Mouse (Mus musculus) urinary bladder, adult 18-20 months (tissue): ENCODE measurements around the gene Tfap2a.

Source experiments
- DNase-seq, 2 experiments: peaks; one replicate each; pipeline ENCODE4 v3.0.0; 2022; ENCODE audit warnings: low spot score in 2 of 2, mixed read lengths in 2 of 2

Tfap2a gene

DNA sequence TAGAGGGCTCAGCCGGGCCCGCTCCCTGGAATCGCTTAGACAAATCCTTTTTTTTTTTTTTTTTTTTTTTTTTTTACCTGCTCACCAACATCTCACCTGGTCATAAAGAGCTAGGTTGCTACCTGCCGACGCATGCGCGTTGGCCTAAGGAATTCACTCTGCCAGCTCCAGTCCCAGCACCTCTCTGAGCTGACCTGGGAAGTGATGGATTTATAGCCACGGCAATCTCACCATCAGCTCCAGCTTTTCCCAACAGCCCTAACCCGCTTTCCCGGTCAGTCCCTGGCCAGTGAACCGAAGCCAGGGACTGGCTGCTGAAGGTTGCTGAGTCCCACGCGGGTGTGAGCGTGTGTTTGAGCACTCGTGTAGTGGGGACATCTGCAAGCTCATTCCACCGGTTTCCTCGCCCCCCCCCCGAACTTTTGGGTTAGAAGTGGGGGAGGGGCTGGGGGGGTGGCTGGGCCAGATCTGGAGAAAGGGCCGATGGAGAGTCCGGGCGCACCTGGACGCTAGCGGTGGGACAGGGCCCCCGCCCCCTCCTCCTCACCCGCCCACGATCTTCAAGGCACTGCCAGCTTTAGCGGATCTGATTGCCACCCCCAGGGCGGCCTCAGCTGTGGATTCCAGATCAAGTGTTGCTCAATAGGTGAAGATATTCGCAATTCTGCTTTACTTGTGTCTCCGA is at the start of gene Tfap2a:
Tfap2a (minus strand) TSS at position 181 of the 685 bp plus-strand sequence.
- DNase-seq: no peak

DNA sequence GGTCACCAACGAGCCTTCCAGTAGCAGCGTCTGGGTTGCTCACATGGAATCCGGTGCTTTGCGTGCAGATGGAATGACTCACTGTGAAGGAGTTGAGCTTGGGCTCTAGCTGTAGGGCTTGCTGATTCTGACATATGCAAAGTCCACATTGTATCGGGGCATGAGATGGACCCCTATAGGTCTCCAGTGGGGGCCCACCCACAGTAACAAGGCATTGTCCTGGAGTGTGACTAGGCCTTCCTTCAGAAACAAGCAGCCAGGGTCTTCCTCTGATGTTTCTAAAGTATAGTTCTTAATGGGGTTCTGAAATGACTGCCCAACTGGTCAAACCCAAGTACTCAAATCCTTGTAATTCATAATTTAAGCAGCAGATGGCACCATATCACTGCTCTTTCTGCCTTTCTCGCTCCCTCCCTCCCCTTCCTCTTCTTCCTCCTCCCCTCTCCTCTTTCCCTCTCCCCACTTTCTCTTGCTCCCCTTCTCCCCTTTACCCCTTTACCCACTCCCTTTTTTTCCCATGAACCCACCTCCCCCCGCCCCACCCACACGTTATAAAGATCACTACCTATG is 46.1 kb upstream of the Tfap2a start:
- DNase-seq: peak in 1 of 2 experiments; percentile 1

DNA sequence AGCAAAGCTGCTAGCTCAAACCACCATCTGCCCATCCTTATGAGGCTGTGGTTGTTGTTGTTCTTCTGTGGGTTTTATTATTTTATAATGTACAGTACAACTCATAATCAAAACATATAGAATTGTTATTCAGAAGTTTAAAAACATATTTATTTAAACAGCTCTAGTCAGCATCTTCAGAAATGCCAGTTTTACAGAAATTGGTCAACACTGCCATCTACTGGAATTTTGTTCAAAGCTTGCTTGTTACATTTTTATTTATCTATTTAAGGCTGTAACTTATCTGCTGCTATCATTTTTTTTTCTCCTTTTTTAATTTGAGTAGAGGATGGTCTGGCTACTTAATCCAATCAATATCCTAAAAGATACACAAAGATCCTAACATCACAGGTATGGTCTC is 19.8 kb upstream of the Tfap2a start:
- no peak for DNase-seq

DNA sequence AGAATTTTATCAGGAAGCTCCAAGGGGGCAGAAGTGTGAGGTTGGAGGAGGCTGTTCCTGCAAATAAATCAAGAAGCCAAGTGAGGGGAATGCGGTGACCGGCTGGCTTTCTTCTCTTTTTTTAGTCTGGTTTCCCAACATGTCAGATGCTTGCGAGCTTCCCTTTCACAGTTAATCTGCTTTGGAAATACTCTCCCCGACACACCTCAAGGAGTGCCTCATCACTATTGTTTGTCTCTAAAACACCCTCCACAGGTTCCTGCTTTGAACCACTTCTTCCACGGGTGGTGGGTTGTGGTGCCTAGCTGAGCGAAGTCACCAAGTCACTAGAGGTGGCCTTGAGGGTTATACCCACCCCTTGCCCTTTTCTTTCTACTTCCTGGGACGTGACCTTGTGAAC is 18.2 kb upstream of the Tfap2a start:
- no peak for DNase-seq

DNA sequence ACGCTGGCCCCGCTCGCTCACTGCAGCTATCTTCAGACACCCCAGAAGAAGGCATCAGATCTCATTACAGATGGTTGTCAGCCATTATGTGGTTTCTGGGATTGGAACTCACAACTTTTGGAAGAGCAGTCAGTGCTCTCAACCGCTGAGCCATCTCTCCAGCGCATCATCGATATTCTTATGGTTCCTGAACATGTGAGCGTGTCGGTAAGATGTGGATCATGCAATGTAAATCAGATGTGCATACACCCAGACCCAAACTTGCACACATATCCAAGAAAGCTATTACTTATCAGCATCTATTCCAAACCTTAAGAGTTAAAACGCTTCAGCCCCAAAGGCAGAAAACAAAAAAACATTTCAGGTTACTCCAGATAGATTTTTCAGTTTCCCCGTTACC is 15.9 kb upstream of the Tfap2a start:
- DNase-seq: no peak

DNA sequence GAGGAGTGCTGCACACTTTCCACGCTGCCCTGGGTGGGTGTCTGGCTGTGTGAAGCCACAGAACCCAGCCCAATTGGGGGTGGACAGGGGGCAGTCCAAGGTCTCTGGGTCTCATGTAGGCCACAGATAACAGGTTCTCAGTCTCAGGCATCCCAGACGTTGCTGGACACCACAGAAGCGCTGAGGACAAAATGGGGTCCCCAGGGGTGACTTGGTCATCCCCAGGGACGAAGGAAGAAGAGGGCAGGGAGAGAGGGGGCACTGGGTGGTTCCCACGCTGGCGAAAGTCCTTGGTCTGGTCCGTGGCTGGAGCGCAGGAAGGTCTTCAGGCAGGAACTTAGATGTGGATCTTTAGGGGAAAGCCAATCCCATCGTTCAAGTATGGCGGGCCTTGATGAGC is 13.7 kb upstream of the Tfap2a start:
- DNase-seq: no peak

DNA sequence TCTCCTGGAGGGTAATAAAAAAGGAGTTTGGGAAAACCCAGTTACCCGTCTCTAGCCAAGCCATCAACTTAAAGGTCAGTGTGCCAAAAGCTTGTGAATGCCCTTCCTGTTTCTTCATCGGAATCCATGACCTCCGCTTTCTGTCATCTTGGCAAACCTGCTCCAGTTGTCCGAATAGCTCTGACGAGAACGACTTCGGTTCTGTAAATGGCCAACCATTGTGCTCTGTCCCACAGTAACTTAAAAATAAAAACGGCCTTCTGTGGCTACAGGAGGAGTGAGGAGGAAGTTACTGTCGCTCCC is 11.4 kb upstream of the Tfap2a start:
- no peak for DNase-seq

DNA sequence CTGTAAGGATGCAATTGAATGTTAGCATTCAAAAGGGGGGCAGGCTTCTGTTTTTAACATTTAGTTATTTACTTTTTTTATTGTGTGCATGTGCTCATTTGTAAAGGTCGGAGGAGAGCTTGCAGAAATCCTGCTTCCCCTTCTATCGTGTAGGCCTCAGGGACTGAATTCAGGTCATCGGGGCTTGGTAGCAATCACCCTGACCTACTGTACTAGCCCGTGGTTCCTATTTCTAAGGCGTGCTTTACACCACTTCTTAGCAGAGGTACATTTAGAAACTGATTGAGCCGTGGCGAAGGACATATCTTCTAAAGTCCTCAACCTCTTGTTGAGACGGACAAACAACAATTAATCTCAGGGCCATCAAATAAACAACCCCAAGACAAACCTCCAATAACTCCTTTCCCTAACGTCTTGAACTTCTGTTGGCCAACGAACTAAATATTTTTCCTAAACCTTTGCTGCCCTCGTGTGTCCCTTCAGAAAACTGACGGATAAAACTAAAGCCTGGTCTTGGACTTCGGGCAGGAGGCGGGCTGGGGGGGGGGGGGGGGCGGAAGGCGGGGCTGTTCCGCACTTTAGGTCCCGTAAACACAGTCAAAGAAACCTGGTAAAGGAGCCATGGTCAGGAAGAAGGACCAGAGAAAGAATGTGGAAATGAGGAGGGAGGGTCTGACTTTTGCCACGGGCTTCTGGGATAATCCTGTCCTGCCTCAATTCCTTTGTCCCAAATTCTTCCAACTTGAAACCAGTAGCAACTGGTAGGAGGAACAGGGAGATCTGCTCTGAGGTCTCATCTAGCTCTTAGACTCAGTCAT is 10.8 kb upstream of the Tfap2a start:
- DNase-seq: no peak

DNA sequence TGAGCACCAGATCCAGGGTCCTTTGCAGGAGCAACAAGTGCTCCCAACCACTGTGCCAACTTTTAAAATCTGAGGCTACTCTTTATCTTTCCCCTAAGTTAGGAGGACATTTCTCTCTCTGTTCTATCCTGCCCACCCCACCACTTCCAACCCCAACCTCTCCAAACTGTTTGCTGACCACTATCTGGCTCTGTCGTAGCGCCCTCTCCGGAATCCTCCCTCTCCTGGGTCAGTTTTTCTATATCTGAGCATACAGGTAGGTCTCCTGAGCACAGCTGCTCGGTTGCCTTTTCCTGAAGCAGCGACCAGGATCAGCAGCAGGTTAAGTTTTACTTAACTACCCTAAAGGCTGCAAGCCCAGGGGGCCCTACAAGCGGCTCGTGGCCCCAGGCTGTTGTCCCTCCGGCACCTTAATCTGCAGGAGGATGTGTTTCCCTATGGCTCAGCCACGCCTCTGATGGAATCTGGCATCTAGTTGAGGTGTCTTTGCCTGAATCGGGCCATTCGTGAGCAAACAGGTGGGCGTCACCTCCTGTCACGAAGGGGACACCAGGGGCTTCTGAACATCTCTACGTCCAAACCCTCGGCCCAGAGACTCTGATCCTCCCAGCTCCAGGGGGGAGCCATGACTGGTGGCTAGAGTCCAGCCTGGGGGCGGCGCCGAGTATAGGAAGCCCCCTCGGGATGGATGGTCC is 6.1 kb upstream of the Tfap2a start:
- DNase-seq: no peak

DNA sequence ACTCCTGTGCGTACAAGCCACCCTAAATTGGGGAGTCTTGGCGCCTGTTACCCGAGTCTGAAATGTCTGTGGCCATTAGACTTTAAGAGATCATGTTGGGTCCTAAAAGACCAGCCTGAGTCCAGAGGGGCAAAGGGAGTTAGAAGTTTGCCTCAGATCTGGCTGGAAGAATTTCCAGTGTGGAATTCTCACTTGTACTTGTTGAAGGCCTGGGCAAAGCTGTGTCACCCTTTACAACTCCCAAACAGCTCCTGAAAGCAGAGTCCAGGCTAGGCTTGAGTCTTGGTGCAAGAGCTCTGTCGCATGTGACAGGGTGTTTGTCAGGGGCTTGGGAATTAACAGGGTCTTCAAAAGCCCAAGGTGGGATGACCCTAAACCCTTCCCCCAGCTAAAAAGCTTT is 5.0 kb upstream of the Tfap2a start:
- no peak for DNase-seq

DNA sequence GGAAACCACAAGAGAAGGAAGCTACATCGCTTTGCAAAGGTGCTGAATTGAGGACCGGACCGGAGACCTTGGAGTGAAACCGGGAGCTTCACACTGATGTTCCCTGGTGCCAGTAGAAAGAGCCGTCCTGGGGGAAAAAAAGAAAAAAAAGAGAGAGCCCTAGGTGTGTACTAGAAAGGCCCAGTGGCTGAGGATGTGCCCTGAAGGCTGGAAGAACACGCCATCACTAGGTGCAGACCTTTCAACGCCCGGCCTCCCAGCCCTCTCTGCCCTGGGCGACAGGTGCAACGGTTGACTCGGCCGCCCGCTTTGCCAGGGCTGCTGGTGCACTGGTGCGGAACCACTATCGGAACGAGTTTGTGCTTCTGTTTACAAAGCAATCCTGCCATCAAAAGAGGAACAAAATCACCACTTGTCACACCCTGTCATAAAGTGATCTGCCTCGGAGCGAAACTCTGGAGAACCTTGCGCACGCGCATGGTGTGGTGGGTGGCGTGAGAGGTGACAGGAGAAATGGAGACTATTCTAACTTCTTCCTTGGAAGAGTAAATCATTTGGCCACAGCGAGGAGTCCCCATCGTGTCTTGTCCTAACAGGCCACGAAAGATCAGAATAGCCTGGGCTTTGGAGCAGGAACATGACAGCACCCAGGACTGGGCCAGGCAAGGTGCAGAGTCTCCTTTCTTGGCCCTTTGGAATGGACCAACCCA is 3.8 kb upstream of the Tfap2a start:
- no peak for DNase-seq

DNA sequence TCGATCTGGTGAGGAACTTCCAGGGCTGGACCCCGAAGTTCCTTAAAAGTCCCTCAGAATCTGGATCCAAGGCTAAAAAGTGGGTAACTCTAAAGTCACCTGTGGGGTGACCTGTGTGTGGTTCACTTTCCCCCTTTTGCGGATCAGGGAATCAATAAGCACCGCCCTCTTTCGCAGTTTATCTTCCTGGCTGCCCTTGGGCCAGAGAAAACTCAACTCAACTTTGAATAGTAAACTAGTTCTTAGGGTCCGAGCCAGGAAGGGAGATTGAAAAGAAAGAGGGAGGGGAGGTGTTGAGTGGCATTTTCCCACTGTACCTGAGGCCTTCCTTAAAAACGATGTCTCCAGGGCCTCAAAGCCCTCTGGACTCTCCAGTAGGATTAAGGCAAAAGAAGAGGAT is 3.3 kb upstream of the Tfap2a start:
- DNase-seq: no peak

DNA sequence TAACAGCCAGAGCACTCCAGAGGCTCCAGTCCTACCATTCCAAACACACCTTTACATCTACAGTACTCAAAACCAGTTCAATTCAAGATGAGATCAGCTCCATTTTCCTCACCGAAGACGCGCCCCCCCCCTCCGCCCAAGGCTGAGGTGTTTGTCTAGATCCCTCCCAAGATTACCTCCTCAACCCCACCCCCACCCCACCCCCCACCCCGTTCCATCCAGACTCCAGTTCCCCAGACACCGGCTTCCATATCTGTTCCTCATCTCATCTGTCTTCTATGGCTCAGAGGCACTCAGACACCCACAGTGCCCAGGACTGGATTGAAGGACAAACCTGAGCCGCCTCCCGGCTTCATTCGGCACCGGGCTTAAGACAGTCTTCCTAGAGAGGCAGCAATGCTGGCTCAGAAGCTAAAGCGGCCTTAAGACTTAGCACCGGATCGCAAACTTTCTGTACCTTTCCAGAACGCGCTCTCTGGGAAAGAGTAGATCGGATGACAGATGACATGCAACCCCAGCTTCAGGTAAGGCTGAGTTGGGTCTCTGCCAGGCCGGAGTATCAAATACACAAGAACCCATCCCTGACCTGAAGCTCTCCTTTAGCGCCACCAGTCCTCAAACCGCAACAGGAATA is 2.7 kb upstream of the Tfap2a start:
- DNase-seq: no peak

DNA sequence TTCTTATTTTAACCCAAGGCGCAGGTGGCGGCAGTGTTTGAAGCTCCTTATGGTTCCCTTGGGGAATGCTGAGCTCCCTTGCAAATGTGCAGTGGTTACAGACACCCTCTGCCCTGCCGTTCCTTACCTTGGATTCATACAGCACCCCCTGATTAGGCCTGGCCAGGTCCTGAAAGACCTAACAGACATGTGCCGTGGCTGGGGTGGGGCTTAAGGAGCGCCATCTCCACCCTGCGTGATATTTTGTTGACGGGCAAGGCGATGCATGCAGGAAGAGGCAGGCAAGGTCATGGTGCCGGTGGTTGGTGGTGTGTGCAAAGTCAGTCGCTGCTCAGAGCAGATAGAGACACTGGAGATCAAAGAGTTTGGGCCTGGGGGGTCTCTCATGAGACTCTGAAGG is 1.7 kb upstream of the Tfap2a start:
- DNase-seq: no peak

DNA sequence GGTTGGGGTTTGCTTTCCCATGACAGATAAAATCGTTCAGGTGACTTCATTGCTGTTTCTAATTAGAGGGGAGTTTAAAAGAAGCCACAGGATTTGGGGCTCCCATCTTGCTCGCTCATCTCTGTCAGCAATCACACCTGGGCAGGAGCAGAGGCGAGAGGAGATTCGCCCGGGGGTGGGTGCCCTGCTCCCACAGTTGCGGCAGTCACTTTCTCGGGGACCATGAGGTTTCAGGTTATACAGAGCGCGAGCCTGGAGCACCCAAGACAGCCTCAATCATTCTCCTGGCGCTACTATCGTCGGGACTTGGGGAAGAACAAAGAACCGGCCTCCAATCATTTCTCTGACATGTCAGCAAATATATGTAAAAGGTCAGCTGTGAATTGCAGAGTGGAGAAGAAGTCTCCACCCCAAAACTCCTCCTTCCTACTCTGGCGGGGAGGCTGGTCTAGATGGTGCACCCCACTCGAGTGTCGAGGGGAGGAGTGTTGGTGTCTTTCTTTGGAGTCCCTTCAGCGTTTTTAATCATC is 1.0 kb upstream of the Tfap2a start:
- DNase-seq: no peak

DNA sequence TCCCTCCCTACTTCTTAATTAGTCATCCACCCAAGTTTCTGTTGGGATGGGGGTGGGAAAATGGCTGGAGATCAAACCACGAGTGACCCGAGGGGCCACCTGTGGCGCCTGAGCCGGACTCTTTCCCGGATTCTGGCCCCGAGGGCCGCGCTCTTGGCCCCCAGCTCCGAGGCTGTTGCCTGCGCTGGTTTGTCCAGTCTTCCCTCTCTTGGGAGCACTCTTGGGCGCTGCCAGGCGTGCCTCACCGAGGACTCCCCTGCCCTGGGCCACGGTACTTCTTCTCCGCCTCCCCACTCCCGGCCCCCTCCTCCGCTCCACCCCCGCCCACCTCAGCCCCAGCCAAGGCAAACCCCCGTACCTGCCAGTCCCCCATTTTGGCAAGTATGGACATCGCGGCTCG is 415 bp downstream of the Tfap2a start:
- DNase-seq: no peak

DNA sequence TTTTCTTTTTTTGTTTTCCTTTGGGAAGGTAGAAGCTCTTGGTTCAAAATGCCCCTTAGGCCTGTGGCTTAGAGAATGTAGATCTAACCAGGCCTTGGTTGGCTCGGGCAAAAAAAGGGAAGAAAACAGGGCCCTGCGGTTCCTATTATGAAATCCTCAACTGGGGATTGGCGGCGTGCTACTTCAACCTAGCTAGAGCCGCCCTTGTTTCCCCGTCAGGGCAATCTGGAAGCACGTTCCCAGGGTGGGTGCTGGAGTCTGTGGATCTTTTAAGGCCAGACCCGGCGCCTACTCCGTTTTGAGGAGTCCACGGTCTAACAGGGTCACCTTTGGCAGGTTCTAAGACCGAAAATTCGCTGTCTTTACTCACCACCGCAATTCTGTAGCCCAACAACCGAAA is 1.1 kb downstream of the Tfap2a start:
- no peak for DNase-seq

DNA sequence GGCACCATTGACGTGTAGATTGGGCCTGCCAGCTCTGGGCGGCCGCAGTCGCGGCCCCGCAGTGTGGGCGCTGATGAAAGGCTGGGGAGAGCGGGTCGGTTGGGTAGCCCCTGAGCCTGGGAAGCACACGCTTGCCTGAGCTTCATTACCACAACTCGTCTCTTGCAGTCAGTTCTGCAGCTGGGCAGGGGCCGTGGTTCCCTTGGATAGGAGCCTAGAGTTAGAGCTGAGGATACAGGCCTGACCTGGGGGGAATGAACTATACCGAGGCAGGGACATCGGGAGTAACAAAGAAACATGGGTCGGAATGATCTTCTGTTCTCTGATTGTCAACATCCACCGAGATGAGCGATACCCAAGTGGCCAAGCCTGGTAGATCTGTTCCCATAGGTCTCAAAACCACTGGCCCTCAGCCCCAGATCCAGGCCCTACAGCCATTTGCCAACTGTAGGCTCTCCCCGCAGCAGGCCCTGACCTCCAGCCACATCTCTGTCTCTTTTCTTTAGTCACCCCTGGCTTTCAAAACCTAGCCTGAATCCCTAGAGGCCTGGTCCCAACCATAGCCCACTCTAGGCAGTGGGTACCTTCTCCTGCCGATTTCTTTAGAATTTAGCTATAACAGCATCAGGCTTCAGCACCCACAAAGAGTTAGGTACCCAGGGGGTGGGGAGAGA is 1.9 kb downstream of the Tfap2a start:
- DNase-seq: no peak

DNA sequence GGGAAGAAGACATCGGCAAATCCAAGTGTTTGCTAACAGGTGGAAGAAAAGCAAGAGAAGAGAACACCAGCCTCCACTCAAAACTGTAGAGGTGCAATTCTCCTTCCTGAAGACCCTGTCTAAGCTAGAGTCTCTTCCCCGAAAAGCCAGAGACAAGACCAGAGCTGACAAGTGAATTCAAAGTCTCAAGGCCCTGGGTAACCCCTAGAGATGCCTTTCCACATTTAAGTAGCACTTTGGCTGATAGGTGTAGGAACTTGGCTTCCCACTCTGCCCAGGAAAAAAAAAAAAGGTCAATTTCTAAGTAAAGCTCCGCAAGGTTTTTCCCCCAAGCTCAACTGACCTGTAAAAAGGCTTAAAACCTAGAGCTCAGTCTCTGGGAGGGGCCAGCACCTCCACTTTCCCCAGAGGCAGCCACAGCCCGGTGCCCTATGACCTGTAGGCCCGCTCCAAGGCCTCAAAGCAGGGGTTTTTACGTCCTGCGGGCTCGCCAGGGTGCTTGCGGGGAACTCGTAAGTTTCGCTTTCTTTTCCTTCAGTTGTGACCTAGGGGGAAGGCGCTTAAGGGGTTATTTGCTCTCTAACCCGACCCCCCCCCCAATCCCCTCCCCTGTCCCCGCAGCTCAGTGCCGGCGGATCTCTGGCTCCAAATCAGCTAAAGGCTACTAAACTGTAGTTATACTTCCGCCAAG is 2.6 kb downstream of the Tfap2a start:
- no peak for DNase-seq

DNA sequence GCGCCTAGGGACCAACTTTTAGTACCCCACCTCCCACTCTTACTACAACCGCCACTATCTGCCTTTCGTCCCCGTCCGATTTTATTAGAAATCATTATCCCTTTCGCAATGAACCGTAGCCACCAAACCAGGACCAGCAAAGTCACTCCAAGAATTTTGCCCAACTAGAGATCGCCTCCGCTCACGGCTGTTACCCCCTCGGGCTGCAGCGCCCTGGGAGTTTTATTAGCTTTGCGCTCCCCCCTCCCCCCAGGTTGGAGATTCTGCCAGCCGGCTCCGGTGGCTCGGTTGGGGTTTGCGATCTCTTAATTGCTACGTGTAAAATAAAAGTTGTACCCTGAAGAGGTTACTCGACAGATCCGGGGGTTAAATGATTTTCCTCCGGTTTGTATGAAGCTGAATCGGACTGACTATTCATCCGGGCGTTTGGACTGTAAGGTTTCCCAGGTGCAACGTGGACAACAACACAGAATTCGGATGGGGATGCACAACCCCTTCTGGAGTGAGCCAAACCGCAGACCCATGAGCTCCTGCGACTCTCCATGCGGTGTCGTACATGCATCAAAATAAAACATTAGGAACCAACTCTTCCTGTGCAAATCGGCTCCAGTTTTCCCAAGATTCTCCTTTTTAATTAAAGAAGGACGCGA is 3.7 kb downstream of the Tfap2a start:
- no peak for DNase-seq
